Mouse (Mus musculus) common myeloid progenitor, adult 5-6 weeks (primary cell): ENCODE measurements around the gene Cd164. TPM values are rescaled to one million over a fixed set of nuclear protein-coding genes. Genes with fewer than 3 reads are reported as not detected.

Experiments
- ATAC-seq: replicated peaks from 2 replicates; pipeline ENCODE4 v1.8.0; 2016; ENCODE audit warnings: low read depth, mild to moderate bottlenecking, moderate TSS enrichment, inconsistent platforms; ENCODE audit not compliant: poor library complexity, severe bottlenecking
- total RNA-seq: library from RNA; stranded (forward); fragments of 200-1000, 187-1606 nt; gene quantifications from 2 replicates; pipeline ENCODE4 v1.2.3, GENCODE M21; 2017

Cd164 gene
- total RNA-seq, result 128 and 169 TPM in 2 replicates

DNA sequence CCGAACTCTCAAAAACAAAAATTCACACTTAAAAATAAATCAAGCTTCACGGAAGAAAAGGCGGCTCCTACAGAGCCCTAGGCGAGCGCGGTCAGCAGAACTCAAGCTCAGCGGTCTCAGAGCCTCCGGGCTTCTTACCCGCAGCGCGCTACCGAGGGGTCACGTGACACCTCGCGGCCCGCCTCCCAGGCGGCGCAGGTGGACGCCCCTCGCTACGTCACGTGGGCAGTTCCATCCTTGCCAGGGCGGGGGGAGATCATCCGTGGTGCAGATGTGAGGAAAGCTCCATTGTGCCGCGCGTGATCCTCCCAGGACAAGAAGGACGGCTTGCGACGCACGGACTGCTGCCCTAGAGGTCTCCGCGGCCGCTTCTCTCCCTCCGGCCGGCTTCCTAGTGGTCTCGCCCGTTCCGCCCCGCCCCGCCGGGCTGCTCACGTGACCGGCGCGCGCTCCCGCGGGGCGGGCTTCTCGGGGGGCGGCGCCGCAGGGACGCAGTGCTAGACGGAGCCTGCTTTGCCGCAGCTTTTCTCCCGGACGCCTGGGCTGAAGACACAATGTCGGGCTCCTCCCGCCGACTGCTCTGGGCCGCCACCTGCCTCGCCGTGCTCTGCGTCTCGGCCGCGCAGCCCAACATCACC lies at the start of gene Cd164:
Cd164 (plus strand) TSS at position 434 of the 638 bp plus-strand sequence.
- peak; percentile 72 for ATAC-seq

DNA sequence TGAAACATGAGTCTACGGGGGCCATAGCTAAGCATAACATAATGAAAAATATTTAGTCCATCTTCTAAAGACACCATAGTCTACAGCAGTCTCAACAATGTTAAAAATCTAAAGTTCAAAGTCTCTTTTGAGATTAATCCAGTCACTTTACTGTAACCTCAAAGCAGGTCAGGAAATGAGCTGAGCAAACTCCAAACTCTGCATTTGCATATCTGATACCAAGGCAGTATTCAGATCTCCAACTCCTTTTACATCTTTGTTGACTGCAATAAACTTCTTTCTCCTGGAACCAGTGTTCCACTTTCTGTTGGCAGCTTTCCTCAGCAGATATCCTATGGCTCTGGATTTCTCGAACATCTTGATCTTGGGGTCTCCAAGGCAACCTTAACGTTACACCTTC lies 48.5 kb upstream of the Cd164 start:
- no peak for ATAC-seq

DNA sequence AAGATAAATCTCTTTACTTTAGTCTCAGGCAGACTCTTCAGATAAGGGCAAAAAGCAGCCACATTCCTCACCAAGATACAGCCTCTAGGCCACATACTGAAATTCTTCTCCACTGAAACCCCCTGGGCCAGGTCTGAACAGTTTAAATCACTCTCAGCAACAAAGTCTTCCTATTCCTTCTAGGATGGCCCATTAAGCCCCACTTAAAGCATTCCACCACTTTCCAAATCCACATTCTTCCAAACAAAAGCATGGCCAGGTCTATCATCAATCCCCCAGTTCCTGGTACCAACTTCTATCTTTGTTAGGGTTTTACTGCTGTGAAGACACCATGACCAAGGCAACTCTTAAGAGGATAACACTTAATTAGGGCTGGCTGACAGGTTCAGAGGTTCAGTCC lies 46.7 kb upstream of the Cd164 start:
- no peak for ATAC-seq

DNA sequence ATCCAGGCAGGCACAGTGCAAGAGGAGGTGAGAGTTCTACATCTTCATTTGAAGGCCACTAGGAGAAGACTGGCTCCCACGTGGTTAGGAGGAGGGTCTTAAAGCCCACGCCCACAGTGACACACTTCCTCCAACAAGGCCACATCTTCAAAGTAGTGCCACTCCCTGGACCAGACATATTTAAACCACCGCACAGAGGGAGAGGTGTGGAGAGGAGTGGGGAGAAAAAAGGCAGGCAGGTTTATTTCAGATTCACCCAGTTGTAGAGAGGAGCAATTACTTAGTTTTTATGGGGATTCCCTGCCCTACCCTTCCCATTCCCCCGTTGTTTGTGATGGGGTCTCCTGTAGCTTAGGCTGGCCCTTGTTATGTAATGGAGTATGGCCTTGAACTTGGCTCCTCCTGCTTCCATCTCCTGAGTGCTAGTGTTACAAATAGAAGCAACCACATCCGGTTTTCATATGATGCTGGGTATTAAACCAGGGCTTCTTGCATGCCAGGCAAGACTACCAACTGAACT lies 46.2 kb upstream of the Cd164 start:
- no peak for ATAC-seq

DNA sequence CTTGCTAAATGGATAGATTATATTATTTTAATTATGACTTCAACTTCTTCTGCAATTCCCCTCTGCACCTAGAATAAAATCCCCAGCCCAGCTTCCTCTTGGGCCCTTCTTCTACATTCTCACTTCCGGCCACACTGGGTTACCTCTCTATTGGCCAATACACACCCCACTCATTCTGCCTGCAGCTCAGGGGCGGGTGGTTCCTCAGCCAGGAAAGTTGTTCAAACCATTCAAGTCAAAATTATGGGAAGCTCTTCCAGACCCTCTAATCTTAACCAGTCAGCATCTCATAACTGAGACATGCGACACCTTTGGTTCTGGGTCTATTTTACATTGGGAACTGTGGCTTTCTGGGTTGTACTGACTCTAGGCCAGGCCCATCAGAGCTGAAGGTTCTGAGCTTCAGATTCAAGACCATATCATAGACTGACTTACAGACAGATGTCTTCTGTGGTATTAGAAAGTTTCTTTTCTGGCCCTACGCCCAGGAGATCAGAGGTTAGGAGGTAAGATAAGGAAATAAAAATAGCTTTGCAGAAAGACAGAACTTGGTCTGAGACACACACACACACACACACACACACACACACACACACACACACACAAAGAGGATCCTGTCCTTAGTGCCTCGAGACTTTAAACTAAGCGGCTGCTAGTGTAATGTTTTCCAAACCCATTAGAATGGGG lies 45.3 kb upstream of the Cd164 start:
- ATAC-seq, result peak; percentile 51

DNA sequence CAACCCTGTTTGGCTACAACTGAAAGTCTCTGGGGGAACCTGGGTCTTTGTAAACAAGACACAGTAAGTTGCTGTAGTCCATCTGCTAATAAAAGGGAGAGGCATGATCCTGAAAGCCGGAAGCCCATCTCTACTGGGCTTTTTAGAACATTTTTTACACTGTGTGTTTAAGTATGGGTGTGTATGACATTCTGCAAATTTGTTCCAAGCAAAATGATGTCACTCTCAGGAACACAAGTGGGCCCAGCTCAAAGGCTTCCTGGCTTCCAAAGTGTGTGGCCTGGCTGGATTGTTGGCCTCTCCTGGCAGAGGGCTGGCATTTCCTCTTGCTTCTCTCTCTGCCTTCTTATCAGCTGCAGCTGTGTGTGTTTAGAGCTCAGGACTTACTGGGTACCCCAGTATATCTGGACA lies 44.2 kb upstream of the Cd164 start:
- no peak for ATAC-seq

DNA sequence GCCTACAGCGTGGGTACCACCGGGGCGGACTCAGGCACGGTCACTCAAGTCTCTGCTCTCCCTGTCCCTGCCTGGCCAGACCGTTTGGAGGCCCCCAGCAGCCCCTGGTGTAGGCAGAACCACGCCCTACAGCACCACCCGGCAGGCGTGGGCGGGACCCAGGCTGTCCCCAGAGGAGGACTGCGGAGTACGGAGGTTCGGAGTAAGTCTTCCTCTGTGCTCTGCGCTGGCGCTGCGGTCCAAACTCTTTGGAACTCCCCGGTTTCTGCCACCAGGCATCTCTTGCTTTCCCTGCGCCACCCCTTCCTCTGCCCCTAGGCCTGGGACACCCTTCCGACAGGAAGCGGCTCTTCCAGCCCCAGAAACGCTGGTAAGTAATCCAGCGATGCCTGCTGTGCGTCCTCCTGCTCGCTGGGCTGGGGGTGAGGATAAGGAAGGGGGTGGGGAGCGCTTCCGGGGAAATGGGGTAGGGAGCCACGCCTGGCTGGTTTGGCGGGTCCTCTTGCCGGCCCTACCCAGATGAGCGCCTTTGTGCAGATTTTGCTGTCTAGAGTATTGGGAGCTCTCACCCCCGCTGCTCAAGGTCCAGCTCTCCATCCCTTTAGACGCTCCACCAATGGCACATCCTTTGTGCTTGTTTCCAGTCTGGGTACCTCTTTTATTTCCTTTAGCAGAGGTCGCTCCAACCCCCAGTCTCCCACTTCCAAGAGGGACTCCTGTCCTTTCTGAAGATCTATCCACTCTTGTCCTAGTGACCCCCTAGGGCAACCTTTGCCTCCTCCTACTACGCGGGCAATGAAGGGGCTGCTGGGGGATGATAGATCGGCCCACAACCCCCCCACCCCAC lies 42.8 kb upstream of the Cd164 start, which contains the start of gene Mical1:
Mical1 (plus strand) TSS at position 144 of the 847 bp plus-strand sequence.
- peak; percentile 29 for ATAC-seq

DNA sequence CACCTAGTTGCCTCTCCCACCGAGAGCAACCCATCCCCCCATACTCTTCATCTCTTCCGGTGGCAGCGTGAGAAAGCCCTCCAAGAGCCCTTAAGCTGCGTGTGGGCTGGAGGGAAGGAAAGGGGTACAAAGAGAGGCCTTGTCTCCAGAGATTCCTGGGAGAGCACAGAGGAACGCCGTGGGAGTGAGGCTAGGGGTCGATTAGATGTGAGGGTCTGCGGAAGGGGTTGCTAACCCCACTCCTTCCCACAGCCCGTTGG lies 42.3 kb upstream of the Cd164 start:
- ATAC-seq, result no peak

DNA sequence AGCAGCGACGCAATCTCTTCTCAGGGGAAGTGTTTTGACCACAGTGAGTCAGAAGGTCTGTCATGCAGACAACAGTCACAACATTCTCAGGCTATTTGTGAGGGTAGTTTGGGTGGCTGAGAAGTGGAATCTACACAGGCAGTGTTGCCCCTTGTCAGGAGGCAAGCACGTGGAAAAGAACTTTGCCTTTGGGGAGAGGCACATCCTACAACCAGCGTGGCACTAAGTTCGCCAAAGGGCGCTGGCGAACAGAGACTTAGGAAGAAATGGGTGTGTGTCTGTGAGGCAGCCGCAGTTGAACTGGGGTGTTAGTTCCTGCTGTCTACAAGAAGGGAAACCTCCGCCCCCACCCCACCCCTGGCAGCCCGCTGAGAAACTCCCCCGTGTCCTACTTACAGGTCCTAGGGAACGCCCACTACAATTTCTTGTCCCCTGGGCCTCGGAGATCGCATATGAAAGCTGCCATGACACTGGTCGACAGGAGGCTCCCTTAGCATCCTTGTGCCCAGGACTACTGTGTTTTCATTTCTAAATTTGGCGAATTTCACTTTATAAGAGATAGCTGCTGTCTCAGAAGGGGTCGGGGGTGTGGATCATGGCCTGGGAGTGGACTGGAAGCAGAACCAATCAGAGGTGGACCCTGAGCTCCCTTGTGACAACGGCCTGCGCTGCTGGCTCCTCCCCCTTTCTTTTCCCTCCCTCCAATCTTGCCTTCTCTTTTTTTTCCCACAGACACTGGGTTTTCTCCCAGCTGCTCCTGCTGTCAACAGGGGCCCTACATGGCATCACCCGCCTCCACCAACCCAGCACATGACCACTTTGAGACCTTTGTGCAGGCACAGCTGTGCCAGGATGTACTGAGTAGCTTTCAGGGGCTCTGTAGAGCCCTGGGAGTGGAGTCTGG lies 41.7 kb upstream of the Cd164 start:
- peak; percentile 43 for ATAC-seq

DNA sequence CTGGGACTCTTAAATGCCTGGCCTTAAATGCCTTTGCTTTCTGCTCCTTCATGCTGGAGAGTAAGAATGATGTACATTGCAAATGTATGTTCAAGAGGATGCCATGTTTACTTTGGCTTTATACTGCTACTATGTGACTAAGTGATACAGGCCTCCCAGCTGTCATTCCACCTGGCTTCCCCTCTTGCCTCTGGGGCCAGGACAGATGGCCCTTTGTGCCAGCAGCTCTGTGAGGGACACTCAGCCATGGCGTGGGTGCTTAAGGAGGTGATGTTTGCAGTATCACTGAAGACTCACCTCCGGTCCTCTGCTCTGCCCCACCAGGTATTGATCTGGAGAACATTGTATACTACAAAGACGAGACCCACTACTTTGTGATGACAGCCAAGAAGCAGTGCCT lies 39.3 kb upstream of the Cd164 start:
- no peak for ATAC-seq

DNA sequence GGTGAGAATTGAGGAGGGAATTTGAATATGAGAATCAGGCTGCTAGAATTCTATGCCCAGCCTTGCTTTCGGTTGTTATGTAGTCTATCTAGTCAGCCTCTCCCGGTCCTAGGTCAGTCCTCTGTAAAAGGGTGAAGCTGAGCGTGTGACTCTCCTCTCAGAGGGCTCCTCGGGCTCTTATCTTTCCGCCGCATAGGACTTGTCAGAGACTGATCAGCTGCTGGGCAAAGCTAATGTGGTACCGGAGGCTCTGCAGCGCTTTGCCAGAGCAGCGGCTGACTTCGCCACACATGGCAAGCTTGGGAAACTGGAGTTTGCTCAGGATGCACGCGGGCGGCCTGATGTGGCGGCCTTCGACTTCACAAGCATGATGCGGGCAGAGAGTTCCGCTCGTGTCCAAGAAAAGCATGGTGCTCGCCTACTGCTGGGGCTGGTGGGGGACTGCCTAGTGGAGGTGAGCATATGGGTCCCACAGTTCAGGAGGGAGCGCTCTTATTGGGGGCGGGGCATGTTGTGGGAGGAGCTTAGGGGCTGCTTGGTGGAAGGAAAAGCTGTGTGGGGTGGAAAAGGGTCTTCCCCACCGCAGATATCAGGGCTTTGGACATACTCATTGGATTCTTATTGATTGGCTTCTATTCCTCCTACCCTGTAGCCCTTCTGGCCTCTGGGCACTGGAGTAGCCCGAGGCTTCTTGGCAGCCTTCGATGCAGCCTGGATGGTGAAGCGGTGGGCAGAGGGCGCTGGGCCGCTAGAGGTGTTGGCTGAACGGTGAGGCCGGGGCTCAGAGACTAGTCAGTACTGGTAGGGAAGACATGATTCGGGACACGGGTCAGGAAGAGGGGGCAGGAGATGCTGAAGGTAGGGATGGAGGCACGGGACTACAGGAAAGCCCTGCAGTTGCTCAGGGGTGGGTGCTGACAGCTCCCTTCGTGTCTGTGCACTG lies 38.0 kb upstream of the Cd164 start:
- 0 out of 2 replicates have a peak, but pooled peaks have one; percentile 12 for ATAC-seq

DNA sequence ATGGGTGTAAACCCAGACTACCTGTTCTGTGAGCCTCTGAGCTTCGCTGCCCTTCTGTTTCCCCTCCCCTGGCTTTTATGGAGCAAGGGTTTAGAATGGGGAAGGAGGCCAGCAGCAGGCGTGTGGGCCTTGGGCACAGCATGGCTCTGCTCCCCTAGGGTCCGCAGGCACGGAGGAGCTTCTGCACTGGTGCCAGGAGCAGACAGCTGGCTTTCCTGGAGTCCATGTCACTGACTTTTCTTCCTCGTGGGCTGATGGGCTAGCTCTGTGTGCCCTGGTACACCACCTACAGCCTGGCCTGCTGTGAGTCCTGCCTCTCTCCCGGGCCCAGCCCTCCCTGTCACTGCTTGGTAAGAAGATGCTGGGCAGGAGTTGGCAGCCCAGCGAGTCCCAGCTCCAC lies 36.8 kb upstream of the Cd164 start:
- ATAC-seq, result no peak

DNA sequence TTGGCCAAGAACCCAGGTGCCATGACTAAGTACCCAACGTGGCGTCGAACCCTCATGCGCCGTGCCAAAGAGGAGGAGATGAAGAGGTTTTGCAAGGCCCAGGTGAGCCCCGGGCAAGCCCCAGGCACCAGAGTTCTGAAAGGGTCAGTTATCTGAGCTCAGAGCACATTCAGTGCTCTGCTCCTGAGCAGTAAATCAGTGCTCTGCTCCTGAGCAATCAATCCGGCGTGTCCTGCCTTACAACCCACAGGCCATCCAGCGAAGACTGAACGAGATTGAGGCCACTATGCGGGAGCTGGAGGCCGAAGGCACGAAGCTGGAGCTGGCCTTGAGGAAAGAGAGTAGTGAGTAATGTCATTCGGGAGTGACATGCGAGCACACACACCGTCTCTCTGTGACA lies 33.4 kb upstream of the Cd164 start:
- no peak for ATAC-seq

DNA sequence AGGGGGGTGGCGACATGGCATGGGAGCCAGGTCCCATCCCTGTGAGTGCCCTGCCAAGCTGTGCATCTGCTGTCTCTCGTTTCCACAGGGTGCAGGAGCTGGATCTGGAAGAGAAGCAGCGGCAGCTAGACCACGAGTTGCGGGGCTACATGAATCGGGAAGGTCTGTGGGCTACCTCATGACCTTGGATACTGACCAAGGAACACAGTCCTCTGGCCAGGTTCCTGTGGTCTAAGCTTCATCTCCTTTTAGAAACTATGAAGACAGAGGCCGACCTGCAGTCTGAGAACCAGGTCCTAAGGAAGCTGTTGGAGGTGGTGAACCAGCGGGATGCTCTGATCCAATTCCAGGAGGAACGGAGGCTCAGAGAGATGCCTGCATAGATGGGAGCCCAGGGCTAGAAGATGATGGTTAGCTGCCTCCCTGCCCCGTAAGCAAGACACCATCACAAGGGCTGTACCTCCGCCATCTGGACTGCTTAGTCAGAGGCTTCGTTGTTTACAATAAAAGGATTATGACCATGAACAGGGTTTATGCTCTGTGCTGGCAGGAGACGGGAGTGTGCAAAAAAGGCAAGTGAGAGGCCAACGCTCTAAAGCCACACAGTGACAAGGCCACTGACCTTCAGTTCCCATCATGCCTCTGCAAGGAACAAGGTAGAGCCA lies 32.6 kb upstream of the Cd164 start:
- no peak for ATAC-seq

DNA sequence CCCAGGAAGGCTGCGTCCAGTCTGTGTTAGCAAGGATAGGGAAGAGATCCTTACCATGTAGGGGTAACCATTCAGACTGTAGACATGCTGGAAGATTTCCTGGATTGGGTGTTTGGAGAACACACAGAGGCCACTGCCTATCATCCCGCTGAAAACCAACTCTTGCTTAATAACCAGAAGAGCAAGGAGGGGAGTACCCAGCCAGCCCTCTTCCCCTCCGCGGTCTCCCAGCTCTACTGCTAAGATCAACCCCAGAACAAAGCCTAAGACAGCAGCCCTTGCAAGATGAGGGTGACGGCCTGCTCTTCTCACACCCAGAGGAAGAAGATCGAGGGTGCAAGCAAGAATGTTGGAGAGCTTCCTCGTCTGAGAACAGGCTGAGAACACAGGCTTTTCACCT lies 30.3 kb upstream of the Cd164 start:
- ATAC-seq, result peak; percentile 37

DNA sequence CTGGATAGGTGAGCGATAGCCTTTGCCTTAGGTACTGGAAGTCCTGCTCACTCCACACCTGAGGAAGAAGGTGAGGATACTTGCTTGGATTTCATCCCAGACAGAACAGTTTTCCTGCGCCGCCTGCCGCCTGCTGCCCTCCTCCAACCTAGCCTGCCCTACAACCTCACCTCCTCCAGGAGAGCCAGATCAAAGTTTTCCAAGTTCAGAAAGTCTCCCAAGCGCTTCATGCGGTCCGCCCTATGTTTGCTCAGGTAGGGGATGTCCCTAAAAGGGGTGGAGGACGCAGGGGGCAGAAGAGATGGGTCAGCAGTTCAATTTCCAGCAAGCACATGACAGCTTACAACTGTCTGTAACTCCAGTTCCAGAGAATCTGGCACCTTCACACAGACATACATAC lies 29.9 kb upstream of the Cd164 start:
- no peak for ATAC-seq

DNA sequence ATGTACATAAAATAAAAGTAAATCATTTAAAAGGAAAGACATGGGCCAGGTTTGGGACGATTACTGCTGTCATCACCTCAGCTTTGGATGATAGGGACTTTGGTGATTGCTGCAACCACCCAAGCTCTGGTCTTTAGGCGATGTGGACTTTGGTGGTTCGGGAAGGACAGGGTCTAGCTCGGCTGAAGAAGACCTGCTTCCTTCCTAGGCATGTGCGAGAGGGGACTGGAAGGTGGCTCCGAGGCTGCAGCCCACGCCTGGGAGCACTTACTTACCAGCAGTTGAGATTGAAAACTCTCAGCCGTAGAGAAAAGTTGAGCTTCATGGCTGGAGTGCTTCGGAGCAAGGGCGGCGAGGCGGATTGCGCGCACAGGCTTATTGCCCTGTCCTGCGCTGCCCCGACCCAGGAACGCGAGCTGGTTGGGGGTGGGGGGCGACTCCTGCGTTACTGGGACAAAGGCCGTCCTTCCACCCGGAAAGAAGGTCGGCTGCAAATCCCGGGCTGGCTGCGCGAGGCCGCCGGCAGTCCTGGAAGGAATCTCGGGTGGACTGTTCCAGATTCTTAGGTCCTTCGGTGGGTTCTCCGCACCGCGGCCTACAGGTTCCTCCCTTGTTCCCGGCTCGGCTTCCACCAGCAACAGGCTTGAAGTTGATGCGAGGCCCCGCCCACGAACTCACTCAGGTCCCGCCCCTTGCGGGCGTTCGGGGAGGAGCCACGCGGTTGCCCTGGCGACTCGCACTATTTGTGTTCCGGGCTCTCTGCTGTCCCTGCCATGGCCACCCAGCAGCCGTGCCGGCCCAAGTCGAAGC lies 29.3 kb upstream of the Cd164 start, which contains the start of the genes Smpd2 and Ppil6:
Smpd2 (minus strand) TSS at position 662 of the 810 bp plus-strand sequence.
Ppil6 (plus strand) TSS at position 732 of the 810 bp plus-strand sequence.
- peak; percentile 95 for ATAC-seq
